Mouse (Mus musculus) layer of hippocampus, adult 8-10 months (tissue): ENCODE results near the gene Slc25a11. TPM values are rescaled to one million over a fixed set of nuclear protein-coding genes. Genes with fewer than 3 reads are reported as not detected.
A peak's percentile ranks its signal among the peaks of the same experiment; 100 is the strongest.

ENCODE experiments used
- DNase-seq, 2 experiments: peaks; one replicate each; pipeline ENCODE4 v3.0.0; 2022; ENCODE audit warnings: low spot score in 2 of 2
- total RNA-seq, 4 experiments: library from RNA; stranded (reverse); gene quantifications; 2 replicates each; pipeline ENCODE4 v1.2.4; 2022

The Slc25a11 gene
- total RNA-seq, 4 experiments from 2014 or later, result 118 to 129 (median 122) TPM

DNA sequence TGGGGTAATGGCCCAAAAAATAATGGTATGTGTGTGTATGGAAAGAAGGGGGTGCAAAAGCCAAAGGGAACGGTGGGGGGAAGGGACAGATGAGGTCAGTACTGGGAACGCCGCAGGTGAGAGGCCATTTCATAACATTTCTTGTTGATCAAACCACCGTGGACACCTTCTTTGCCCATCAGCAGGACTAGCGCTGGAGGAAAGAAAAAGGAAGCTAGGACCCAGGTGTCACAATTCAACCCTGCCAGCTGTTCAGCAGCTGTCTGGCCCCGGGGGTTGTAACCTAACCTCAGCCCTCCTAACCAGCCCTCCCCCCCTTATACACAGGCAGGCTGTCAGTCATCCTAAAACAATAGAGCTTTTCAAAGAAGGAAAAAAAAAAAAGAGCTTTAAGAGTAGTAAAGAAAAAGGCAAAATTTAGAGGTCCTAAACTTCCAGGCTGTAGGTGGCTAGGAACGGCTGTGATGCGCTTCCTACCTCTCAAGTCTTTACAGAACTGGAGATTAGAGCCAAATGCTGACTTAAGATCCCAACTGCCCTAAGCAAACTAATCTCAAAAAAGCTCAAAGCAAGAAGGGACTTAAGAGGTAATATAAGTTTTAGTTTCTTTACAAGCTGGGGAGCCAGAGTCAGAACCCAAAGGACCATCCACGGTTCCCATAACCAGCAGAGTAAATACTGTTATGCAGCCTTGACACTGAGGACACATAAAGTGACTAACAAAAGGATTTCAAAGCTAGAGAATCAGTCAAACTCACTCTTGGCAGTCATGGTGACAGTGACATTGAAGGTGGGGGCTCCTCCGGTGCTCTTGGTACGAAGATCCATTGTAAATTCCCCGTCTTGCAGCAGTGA is 5.0 kb upstream of the Slc25a11 start:
- peak in 1 of 2 experiments; percentile 2 for DNase-seq

DNA sequence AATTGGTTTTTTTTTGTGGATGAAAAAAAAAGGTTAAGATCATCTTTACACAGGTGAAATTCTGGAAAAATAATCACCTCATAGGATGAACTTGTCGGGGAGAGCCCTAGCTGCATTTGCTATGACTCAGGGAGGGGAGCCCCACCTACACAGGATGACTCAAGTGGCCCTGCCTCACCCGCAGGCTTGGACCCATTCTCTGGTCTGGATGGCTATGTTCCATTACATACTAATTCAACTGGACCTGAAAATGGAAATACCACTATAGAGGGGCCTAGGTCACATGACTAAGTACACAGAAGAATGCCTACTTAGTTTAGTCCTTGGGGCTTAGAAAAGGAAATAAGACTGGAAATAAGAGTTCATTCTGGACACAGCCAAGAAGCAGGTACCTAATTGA is 4.1 kb upstream of the Slc25a11 start:
- peak in 1 of 2 experiments; percentile 2 for DNase-seq

- DNase-seq, result peak; percentile 7 to 16
Measured at GRCm38 (mm10) chr11:70650322-70651175, 3.3 kb upstream of the Slc25a11 start.

DNA sequence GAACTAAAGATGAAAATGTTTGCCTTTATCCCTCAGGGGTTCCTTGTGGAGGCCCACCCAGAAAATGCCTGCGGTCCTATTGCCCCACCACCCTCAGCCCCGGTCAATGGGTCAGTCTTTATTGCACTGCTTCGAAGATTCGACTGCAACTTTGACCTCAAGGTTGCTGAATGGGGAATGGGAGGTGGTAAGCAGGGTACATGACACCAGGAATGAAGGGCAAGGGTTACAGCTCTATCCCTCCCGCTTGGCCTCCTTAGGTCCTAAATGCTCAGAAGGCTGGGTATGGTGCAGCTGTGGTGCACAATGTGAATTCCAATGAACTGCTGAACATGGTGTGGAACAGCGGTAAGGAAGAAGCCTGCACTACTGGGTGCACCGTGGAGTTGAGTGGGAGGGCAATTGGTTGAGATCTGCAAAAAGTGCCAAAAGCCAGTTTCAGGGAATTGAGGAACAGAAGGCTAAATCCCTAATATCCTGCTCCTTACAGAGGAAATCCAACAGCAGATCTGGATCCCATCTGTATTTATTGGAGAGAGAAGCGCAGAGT is 2.0 kb upstream of the Slc25a11 start:
- peak; percentile 2 to 11 for DNase-seq

GRCm38 (mm10) chr11:70648512-70648911 is 1.2 kb upstream of the Slc25a11 start:
- DNase-seq, result no peak

DNA sequence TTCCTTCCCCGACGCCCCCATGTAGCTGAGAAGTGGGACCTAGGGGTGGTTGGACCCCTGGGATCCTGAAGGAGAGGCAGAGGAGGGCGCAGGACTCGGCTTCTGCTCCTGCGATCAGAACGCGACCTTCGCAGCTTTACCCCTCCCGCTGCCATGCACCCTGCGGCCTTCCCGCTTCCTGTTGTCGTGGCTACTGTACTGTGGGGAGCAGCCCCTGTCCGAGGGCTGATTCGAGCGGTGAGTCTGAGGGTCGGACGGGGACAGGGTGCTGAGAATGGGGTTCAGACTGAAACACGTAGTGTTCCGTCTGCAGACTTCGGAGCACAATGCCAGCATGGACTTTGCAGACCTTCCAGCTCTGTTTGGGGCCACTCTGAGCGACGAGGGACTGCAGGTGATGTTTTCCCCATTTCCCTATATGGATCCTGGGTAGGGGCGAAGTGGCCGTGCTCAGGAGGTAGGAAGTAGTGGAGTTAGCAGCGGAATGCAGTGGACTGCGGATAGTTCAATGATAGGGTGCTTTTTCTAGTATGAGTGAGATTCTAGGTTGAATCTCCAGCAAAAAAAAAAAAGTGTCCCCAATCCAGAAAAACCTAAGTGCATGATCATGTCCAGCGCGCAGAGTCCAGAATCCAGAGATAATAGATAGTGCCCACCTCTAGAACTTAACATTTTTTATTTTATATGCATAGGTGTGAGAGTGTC is 589 bp upstream of the Slc25a11 start:
- peak; percentile 11 to 20 for DNase-seq

GRCm38 (mm10) chr11:70646259-70646555 is 1.1 kb downstream of the Slc25a11 start:
- no peak for DNase-seq

GRCm38 (mm10) chr11:70645461-70646258 is 1.6 kb downstream of the Slc25a11 start:
- peak in 1 of 2 experiments; percentile 22 for DNase-seq

- peak in 1 of 2 experiments; percentile 23 for DNase-seq
Measured at GRCm38 (mm10) chr11:70644564-70645103, 2.6 kb downstream of the Slc25a11 start.

DNA sequence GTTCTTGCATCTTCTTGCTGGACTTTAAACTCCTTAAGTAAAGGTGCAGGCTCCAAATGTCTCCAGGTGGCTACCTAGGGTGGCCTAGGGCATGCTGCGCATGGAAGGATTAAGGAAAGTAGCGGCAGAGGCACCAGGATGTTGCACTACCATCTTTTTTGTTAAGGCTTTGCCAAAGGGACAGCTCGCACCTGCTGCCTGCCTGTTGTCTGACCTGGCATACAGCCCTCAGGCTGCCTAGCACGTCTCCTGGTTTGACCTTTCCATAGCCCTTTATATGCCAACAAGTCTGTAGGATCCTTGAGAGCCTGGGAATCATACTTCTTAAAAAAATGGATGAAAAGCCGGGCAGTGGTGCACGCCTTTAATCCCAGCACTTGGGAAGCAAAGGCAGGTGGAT is 4.2 kb downstream of the Slc25a11 start:
- no peak for DNase-seq

- peak in 1 of 2 experiments; percentile 1 for DNase-seq
Measured at GRCm38 (mm10) chr11:70641241-70641640, 6.0 kb downstream of the Slc25a11 start.

GRCm38 (mm10) chr11:70639976-70640375 is 7.3 kb downstream of the Slc25a11 start:
- DNase-seq, result peak in 1 of 2 experiments; percentile 1

DNA sequence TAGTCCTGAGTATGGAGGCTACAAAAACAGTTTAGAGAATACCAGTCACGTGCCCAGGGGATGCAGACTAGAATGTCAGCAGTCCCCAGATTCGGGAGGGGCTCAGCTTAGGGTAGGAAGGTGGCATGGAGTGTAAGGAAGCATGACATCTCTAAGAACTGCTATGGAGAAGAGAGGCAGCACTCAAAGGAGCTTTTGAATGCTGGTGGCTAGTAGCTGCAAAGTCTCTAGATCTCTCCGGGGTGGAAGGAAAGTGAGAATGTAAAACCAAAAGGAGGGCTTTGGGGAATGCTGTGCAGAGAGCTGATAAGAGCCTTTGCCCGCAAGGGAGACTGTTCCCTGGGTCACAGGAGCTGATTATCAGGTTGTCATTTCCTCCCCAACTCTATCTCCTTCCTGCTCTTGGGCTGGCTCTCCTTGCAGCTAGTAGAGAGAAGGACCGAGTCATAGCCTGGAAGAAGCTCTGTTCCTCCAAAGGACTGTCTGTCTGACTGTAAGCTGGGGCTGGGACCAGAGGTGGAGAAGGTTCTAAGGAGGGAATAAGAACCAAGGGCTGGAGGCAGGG is 8.5 kb downstream of the Slc25a11 start, which contains the start of gene Gp1ba:
Gene Gp1ba (plus strand): TSS at position 409 of the 565 bp plus-strand sequence.
- DNase-seq, result no peak

DNA sequence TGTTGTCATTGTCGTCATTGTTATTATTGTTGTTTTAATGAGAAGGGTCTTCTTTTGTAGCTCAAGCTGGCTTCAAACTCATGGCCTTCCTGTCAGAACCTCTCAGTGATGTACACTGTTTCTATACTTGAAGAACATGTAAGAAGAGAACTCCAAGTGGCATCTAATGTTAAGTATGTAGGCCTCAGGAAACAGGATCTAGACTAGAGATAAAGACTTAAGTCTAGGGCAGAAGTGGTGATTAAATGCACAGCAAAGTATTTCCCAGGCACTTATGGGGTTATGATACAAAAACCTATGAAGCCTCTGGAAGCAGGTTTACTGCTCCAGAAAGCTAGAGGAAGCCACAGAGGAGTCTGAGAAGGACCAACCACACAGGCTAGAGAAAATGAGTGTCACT is 9.0 kb downstream of the Slc25a11 start:
- no peak for DNase-seq

DNA sequence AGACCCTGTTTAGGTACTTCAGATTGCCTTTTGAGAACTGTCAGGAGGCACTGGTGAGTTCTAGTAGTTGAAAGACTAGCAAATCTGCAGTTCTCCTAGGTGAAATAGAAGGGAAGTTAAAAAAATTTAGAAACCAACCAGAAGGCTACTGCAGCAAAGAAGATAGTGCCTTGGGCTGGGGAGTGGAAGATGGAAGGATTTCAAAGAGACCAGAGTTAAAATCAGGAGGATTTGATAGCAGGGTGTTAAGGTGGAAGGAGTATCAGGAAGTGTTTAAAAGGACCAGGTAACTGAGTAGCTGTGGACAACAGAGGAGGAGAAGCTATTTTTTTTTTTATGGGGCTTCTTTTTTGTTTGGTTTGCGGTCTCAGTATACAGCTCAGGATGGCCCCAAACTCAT is 9.5 kb downstream of the Slc25a11 start:
- no peak for DNase-seq

- DNase-seq, result no peak
Measured at GRCm38 (mm10) chr11:70635601-70636000, 11.7 kb downstream of the Slc25a11 start.

- DNase-seq, result no peak
Measured at GRCm38 (mm10) chr11:70630129-70630528, 17.1 kb downstream of the Slc25a11 start.

DNA sequence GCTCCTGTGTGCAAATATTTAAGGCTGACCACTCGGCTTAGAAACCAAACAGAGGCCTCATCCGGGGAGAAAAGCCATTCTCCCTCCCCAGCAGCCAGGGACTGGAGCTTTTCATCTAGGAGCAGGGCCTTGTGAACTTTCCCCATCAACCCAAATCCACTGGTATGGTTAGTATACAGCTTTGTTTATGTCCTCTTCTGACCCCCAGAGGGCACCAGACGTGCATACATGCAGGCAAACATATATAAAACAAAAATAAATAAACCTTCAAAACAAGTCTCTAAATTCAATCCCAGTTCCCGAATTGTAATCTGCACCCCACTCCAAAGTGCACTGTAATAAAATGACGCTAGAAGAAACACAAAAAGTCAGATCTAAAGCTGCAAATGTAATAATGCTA is 17.7 kb downstream of the Slc25a11 start:
- DNase-seq, result no peak

DNA sequence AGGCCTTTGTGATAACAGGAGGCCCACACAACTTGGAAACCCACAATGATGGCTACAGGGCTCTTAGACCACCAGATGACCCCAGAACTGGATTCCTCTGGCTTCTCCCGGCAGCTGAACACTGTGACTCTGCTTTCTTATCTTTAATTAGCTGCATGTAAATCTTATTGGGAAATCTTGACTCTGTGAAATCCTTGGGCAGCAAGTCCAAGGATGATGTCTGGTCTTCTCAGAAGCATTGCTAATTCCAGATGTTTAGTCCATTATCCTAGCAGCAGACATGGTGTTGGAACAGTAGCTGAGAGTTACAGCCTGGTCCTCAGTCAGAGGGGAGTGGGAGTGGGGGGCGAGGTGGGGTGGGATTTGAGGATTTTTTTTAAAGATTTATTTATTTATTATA is 18.8 kb downstream of the Slc25a11 start:
- DNase-seq, result no peak

DNA sequence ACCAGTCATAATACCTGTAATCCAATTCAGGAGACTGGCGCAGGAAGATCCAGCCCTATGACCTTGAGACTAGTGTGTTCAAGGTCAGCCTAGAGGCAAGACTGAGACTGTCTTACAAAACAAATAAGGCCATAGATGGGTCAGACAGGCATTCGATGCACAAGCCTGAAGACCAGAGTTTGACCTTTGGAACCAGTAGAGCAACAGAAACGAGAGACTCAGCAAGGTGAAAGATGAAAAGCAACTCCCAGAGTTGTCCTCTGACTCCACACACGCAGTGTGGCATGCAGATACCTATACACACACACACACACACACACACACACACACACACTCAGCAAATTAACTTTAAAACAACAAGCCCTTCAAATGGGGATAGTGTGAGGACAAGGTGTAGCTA is 20.4 kb downstream of the Slc25a11 start:
- DNase-seq, result no peak
